Mouse (Mus musculus) neural tube, embryonic 14.5 days (tissue): ENCODE results near the gene Tjp1. TPM values are rescaled to one million over a fixed set of nuclear protein-coding genes. Genes with fewer than 3 reads are reported as not detected.

ENCODE experiments used
- ATAC-seq: fragments of 200-750 bp; cut with Nextera tagmentation; 2 replicates; pipeline ENCODE4 v1.8.0; 2017; ENCODE audit warnings: low read depth, mild to moderate bottlenecking, moderate TSS enrichment, moderate library complexity
- H3K27ac ChIP-seq: fragments of 300-500 bp; sonication (generic); 2 replicates; pipeline ENCODE4 v1.5.1; 2014; ENCODE audit warnings: low read depth, mild to moderate bottlenecking, control low read depth, low read length, moderate library complexity, mixed read lengths
- H3K27me3 ChIP-seq: fragments of 300-500 bp; sonication (generic); 2 replicates; pipeline ENCODE4 v1.6.1; 2014; ENCODE audit warnings: low read length; ENCODE audit not compliant: control insufficient read depth, insufficient read depth
- H3K36me3 ChIP-seq: fragments of 300-500 bp; sonication (generic); 2 replicates; pipeline ENCODE4 v1.6.1; 2014; ENCODE audit warnings: low read length, mixed read lengths; ENCODE audit not compliant: control insufficient read depth, insufficient read depth
- H3K4me1 ChIP-seq: fragments of 300-500 bp; sonication (generic); 2 replicates; pipeline ENCODE4 v1.6.1; 2014; ENCODE audit warnings: low read length; ENCODE audit not compliant: control insufficient read depth, insufficient read depth
- H3K4me2 ChIP-seq: fragments of 300-500 bp; sonication (generic); 2 replicates; pipeline ENCODE4 v1.6.1; 2014; ENCODE audit warnings: mild to moderate bottlenecking, low read depth, low read length, control low read depth
- H3K4me3 ChIP-seq: fragments of 300-500 bp; sonication (generic); 2 replicates; pipeline ENCODE4 v1.5.1; 2014; ENCODE audit warnings: low read depth, low read length, control low read depth, mixed read lengths
- H3K9ac ChIP-seq: fragments of 300-500 bp; sonication (generic); replicated peaks from 2 replicates; pipeline ENCODE4 v1.6.1; 2014; ENCODE audit warnings: low read depth, mild to moderate bottlenecking, control low read depth, low read length, mixed read lengths
- H3K9me3 ChIP-seq: fragments of 300-500 bp; sonication (generic); 2 replicates; pipeline ENCODE4 v1.6.1; 2016; ENCODE audit warnings: low read length; ENCODE audit not compliant: control insufficient read depth
- WGBS: fragments of 180-500 bp; shearing (Covaris S2); extraction: QIAGEN DNeasy Blood & Tissue Kit; methylation state at CpG from one replicate; pipeline ENCODE4 v1.1.7; 2014; 5-methylcytosine and 5-hydroxymethylcytosine counted together
- polyA plus RNA-seq: library from polyadenylated mRNA; unstranded; fragments of >200 nt; fragmentation: Nextera tagmentation; extraction: Ambion mirVana; gene quantifications from 2 replicates; pipeline ENCODE4 v1.2.1, GENCODE M21; 2014

The Tjp1 gene
- polyA plus RNA-seq, 1 experiment from 2014 or later = 37.0 TPM

DNA sequence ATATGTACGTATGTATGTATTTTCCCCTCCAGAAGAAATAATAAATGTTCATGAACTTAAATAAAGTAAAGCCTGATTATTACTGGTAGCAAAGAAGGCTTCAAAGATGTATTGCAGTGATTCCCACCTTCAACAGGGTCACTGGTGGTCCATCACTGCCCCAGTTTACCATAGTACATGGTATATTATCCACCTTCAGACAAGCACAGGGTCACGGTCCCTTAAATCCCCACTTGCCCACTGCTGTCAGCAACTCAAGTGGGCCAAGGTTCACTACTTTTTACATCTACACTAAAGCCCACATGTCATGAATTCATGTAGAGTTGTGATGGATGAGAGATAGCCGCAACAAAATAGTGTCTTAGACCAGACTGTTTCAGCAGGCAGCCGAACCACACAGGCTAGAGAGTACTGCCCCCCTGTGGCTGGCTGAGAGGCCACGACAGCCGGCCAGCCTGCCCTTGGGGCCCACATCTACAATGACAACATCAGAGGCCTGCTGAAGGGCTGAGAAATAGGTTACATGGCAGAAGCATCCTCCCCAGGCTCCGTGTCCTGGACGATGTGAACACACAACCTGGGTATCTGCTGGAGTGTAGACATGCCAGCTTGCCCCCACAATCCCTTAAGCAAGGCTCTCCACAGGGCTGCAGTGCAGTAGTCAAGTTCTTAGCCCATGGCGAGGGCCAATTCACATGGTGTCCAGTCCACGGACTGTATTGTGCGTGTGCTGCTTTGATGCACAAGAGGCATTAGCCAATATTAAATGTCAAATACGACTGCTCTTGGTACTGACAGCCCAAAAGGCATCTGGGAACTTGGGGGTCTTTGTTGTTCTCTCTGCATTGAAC, 29.6 kb downstream of the Tjp1 start:
- H3K27ac ChIP-seq = no peak overlapping the region
- H3K27me3 ChIP-seq = no peaks in the 10 kb centered on the region
- ATAC-seq = peak; percentile 71
- 54% methylated on average over 12 of the region's 12 CpGs for WGBS
- no peak overlapping the region for H3K4me2 ChIP-seq
- no peaks in the 10 kb centered on the region for H3K36me3 ChIP-seq
- H3K9ac ChIP-seq = no peak overlapping the region
- no peaks in the 10 kb centered on the region for H3K4me1 ChIP-seq
- H3K9me3 ChIP-seq = no peaks in the 10 kb centered on the region
- no peak overlapping the region for H3K4me3 ChIP-seq

GRCm38 (mm10) chr7:65490526-65490925, 37.1 kb downstream of the Tjp1 start:
- no peak for ATAC-seq
- Histone ChIP-seq H3K4me2 (no peak overlapping the region), H3K4me3 (no peak overlapping the region), H3K36me3 (no peaks in the 10 kb centered on the region), H3K9me3 (no peaks in the 10 kb centered on the region), H3K4me1 (0 out of 2 replicates have a peak, but pooled peaks cover 6% of the 10 kb centered on the region), H3K9ac (no peak overlapping the region), H3K27ac (no peak overlapping the region), H3K27me3 (no peaks in the 10 kb centered on the region)
- WGBS = 79% methylated on average over 7 of the region's 7 CpGs

- Histone ChIP-seq H3K27me3 (no peaks in the 10 kb centered on the region), H3K4me1 (0 out of 2 replicates have a peak, but pooled peaks cover 6% of the 10 kb centered on the region), H3K9me3 (no peaks in the 10 kb centered on the region), H3K4me2 (no peak overlapping the region), H3K27ac (no peak overlapping the region), H3K9ac (no peak overlapping the region), H3K36me3 (no peaks in the 10 kb centered on the region), H3K4me3 (no peak overlapping the region)
- WGBS = 83% methylated on average over 9 of the region's 9 CpGs
- no peak for ATAC-seq
Observed at GRCm38 (mm10) chr7:65489742-65490141, 37.8 kb downstream of the Tjp1 start.

- Histone ChIP-seq H3K27me3 (no peaks in the 10 kb centered on the region), H3K4me3 (no peak overlapping the region), H3K27ac (no peak overlapping the region), H3K9me3 (no peaks in the 10 kb centered on the region), H3K36me3 (no peaks in the 10 kb centered on the region), H3K9ac (no peak overlapping the region), H3K4me2 (no peak overlapping the region), H3K4me1 (0 out of 2 replicates have a peak, but pooled peaks cover 6% of the 10 kb centered on the region)
- WGBS = 78% methylated on average over 6 of the region's 6 CpGs
- no peak for ATAC-seq
Observed at GRCm38 (mm10) chr7:65489195-65489594, 38.4 kb downstream of the Tjp1 start.

GRCm38 (mm10) chr7:65486259-65486681, 41.3 kb downstream of the Tjp1 start:
- 6% methylated on average over 13 of the region's 13 CpGs for WGBS
- no peak; the same call in 1 of the 2 replicates for ATAC-seq

GRCm38 (mm10) chr7:65484170-65484778, 43.3 kb downstream of the Tjp1 start:
- no peaks in the 10 kb centered on the region for H3K36me3 ChIP-seq
- H3K4me2 ChIP-seq = no peak overlapping the region
- no peak overlapping the region for H3K4me3 ChIP-seq
- no peak overlapping the region for H3K9ac ChIP-seq
- WGBS = 30% methylated on average over 5 of the region's 5 CpGs
- H3K4me1 ChIP-seq = 0 out of 2 replicates have a peak, but pooled peaks cover 5% of the 10 kb centered on the region
- no peak for ATAC-seq
- H3K9me3 ChIP-seq = no peaks in the 10 kb centered on the region
- H3K27me3 ChIP-seq = no peaks in the 10 kb centered on the region
- H3K27ac ChIP-seq = no peak overlapping the region

More at GRCm38 (mm10) chr7:65486259-65486681, 41.3 kb downstream of the Tjp1 start:
- H3K9ac ChIP-seq = no peak overlapping the region
- H3K36me3 ChIP-seq = no peaks in the 10 kb centered on the region
- H3K4me3 ChIP-seq = no peak overlapping the region
- 0 out of 2 replicates have a peak, but pooled peaks cover 6% of the 10 kb centered on the region for H3K4me1 ChIP-seq
- H3K27ac ChIP-seq = no peak overlapping the region
- no peaks in the 10 kb centered on the region for H3K27me3 ChIP-seq
- peak overlapping the region; percentile 16; the same call in 1 of the 2 replicates for H3K4me2 ChIP-seq
- H3K9me3 ChIP-seq = no peaks in the 10 kb centered on the region

DNA sequence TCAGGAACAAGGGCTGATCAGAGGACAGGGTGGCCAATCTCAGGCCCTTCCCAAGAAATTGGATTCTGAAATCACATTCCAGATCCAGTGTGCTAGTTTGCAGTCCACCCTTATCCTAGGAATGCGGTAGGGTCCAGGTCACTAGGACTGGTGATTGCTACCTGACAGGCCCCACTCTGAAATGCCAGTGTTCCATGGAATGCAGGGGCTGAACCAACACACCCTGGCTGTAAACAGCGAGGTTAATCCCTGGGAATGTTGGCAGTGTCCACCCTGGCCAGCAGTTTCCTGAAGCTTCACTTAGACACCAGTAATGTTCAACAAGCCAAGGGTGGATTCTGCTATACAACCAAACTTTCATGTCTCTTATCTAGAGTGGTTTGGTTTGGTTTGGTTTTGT, 45.4 kb downstream of the Tjp1 start:
- Histone ChIP-seq H3K9ac (no peak overlapping the region), H3K4me2 (no peak overlapping the region), H3K27me3 (no peaks in the 10 kb centered on the region), H3K4me3 (no peak overlapping the region), H3K27ac (no peak overlapping the region), H3K4me1 (0 out of 2 replicates have a peak, but pooled peaks cover 3% of the 10 kb centered on the region), H3K9me3 (no peaks in the 10 kb centered on the region), H3K36me3 (no peaks in the 10 kb centered on the region)
- no peak for ATAC-seq
- 78% methylated on average over 2 of the region's 2 CpGs for WGBS

GRCm38 (mm10) chr7:65472048-65472447, 55.5 kb downstream of the Tjp1 start:
- no peak for ATAC-seq
- Histone ChIP-seq H3K9me3 (no peaks in the 10 kb centered on the region), H3K4me3 (no peak overlapping the region), H3K4me1 (no peaks in the 10 kb centered on the region), H3K27me3 (no peaks in the 10 kb centered on the region), H3K9ac (no peak overlapping the region), H3K27ac (no peak overlapping the region), H3K36me3 (no peaks in the 10 kb centered on the region), H3K4me2 (no peak overlapping the region)
- WGBS = 70% methylated on average over 3 of the region's 3 CpGs

DNA sequence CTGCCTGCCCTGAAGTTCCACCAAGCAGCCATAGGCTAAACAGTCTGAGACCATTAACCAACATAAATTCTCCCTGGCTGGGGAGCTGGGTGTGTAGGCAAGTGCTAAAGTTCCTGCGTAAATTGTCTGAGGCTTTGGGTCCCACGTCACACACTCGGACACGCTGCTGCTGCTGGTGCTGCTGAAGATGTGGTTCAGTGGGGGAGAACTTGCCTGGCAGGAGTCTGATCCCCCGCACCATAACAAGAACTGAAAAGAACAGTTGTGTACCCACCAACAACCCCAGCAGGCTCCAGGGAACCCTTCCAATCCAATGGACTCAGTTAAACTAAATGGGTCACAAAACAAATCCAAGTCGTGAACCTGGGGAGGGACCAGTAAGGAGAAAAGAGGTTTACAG, 56.2 kb downstream of the Tjp1 start:
- H3K4me3 ChIP-seq = no peak overlapping the region
- H3K4me2 ChIP-seq = no peak overlapping the region
- ATAC-seq = no peak
- no peaks in the 10 kb centered on the region for H3K9me3 ChIP-seq
- no peak overlapping the region for H3K9ac ChIP-seq
- H3K36me3 ChIP-seq = no peaks in the 10 kb centered on the region
- WGBS = 78% methylated on average over 6 of the region's 6 CpGs
- no peaks in the 10 kb centered on the region for H3K4me1 ChIP-seq
- no peak overlapping the region for H3K27ac ChIP-seq
- H3K27me3 ChIP-seq = no peaks in the 10 kb centered on the region
